8 mouse cellular contexts compared by ENCODE assay signal in the genomic region with DNA sequence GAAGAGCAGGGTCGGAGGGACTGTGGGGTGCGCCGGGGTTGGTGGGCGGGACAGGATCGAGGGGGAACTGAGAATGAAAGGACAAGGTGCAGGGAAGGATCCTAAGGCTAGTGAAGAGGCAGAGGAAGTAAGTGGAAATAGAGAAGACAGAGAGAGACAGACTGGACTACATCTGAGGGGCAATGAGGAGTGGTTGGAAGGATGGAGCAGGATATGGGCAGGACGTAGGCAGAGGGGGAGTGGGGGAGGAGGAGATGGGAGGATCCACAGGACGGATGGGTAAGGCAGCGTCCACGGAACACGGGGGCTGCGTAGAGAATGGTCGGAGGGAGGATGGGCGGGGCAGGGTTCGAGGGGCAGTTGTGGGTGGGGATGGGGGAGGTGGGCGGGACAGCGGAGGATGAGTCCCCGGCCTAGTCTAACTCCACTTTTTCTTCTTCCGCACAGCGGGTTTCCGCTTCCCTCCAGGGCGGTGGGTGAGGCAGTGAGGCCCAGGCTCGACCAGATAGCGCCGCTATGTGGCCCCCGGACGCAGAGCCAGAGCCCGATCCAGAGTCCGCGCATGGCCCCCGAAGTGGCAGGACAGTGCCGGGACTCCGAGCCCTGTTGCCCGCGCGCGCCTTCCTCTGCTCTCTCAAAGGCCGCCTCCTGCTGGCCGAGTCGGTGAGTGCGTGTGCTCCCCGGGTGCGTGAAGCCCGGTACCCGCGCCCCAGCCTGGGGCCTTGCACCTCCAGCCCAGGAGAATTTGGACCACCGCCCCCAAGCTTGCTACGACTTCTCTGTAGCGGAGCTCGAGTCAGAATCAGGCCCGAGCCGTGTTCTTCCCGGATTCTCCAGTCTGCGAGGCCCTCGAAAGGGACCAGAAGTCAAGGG. TPM values are rescaled to one million over a fixed set of nuclear protein-coding genes. Genes with fewer than 3 reads are reported as not detected.
DNase-seq lines count a peak whose midpoint lies in the region; ATAC-seq lines count a peak whose summit lies in the region.

No protein-coding gene starts in this region.

- under 1% methylated on average over 52 of the region's 54 CpGs for WGBS in hindbrain, embryonic 11.5 days

- H3K4me1 ChIP-seq in hindbrain, embryonic 11.5 days (replicated peaks; ENCODE audit: control insufficient read depth, insufficient read depth, low read length): no peaks in the 10 kb centered on the region

- peak; percentile 83 for ATAC-seq in hindbrain, embryonic 11.5 days (ENCODE audit: low FRiP score)

- no peaks in the 10 kb centered on the region for H3K9me3 ChIP-seq in hindbrain, embryonic 11.5 days (ENCODE audit: control insufficient read depth, low read length)

- peak overlapping the region; percentile 47; the same call in 1 of the 2 replicates for H3K27ac ChIP-seq in hindbrain, embryonic 11.5 days (ENCODE audit: low read depth, low read length)

- peak overlapping the region; percentile 66 for H3K9ac ChIP-seq in hindbrain, embryonic 11.5 days (ENCODE audit: low read depth, low read length)

- no peaks in the 10 kb centered on the region for H3K36me3 ChIP-seq in hindbrain, embryonic 11.5 days (ENCODE audit: control insufficient read depth, insufficient read depth, low read length)

- DNase-seq in MN1 (ENCODE audit: low spot score): peak; percentile 87
- DNase-seq in cerebellum, adult 9-10 months: peak; percentile 38
- DNase-seq in frontal cortex, postnatal 10 days (ENCODE audit: low spot score in 2 of 2): peak; percentile 60 to 78
- DNase-seq in hindbrain, embryonic 11.5 days (ENCODE audit: low spot score): peak; percentile 87
- peak; percentile 74 to 84 for DNase-seq in layer of hippocampus, postnatal 10 days (ENCODE audit: low spot score in 2 of 2)
- DNase-seq in lung, postnatal 10 days: peak; percentile 92
- DNase-seq in ovary, postnatal 10 days (ENCODE audit: low spot score): peak; percentile 66
- DNase-seq in thymus, postnatal 25 days: peak; percentile 82

- H3K4me2 ChIP-seq in hindbrain, embryonic 11.5 days (replicated peaks; ENCODE audit: low read depth, low read length): peak overlapping the region; percentile 66

- no peaks in the 10 kb centered on the region for H3K27me3 ChIP-seq in hindbrain, embryonic 11.5 days (ENCODE audit: control insufficient read depth, insufficient read depth, low read length)

- H3K4me3 ChIP-seq in hindbrain, embryonic 11.5 days (ENCODE audit: low read depth, low read length): peak overlapping the region; percentile 54

RNA-seq across cellular contexts. Expression of a gene that starts 1.3 kb away (rescaled TPM):
- 74.8 and 87.5 TPM in 2 replicates for polyA plus RNA-seq in hindbrain, embryonic 11.5 days (2014; fragmentation: Nextera tagmentation; extraction: Ambion mirVana)
- 10 to 100 TPM; 18.5 to 23.5 TPM for total RNA-seq in layer of hippocampus, postnatal 10 days (2021)

RNA-seq across cellular contexts. Expression of a gene that starts 18.4 kb away (rescaled TPM):
- not detected in 2 replicates for polyA plus RNA-seq in hindbrain, embryonic 11.5 days (2014; fragmentation: Nextera tagmentation; extraction: Ambion mirVana)
- total RNA-seq in layer of hippocampus, postnatal 10 days (2021): not detected

RNA-seq across cellular contexts. Expression of a gene that starts 19.1 kb away (rescaled TPM):
- not detected in 2 replicates for polyA plus RNA-seq in hindbrain, embryonic 11.5 days (2014; fragmentation: Nextera tagmentation; extraction: Ambion mirVana)
- total RNA-seq in layer of hippocampus, postnatal 10 days (2021): not detected

RNA-seq across cellular contexts. Expression of a gene that starts 30.5 kb away (rescaled TPM):
- not detected in 2 replicates for polyA plus RNA-seq in hindbrain, embryonic 11.5 days (2014; fragmentation: Nextera tagmentation; extraction: Ambion mirVana)
- total RNA-seq in layer of hippocampus, postnatal 10 days (2021): not detected

RNA-seq across cellular contexts. Expression of a gene that starts 30.6 kb away (rescaled TPM):
- not detected in 2 replicates for polyA plus RNA-seq in hindbrain, embryonic 11.5 days (2014; fragmentation: Nextera tagmentation; extraction: Ambion mirVana)
- total RNA-seq in layer of hippocampus, postnatal 10 days (2021): not detected

Comparison
In these comparisons a context has a peak if more than half of its experiments do, and no peak if none do; other contexts are left out.
1. Peak in every context shown above with its lines: DNase-seq, ATAC-seq, H3K4me3 ChIP-seq and H3K27ac ChIP-seq.
2. DNase-seq: peak in every context shown above with its lines; median percentile 92 in lung, postnatal 10 days; 87 in MN1; 87 in hindbrain, embryonic 11.5 days; 82 in thymus, postnatal 25 days; 79 in layer of hippocampus, postnatal 10 days; 69 in frontal cortex, postnatal 10 days; 66 in ovary, postnatal 10 days; 38 in cerebellum, adult 9-10 months.